Mouse (Mus musculus) midbrain, embryonic 13.5 days (tissue): ENCODE results near the gene Myod1. TPM values are rescaled to one million over a fixed set of nuclear protein-coding genes. Genes with fewer than 3 reads are reported as not detected.

Experiments used
- ATAC-seq: fragments of 200-750 bp; cut with Nextera tagmentation; 2 replicates; pipeline ENCODE4 v1.8.0; 2017; ENCODE audit warnings: mild to moderate bottlenecking, moderate TSS enrichment, moderate library complexity
- H3K27ac ChIP-seq: fragments of 300-500 bp; sonication (generic); 2 replicates; pipeline ENCODE4 v1.5.1; 2015; ENCODE audit warnings: inconsistent platforms, mild to moderate bottlenecking, moderate library complexity
- H3K27me3 ChIP-seq: fragments of 300-500 bp; sonication (generic); 2 replicates; pipeline ENCODE4 v1.6.1; 2015; ENCODE audit warnings: mild to moderate bottlenecking, inconsistent platforms
- H3K36me3 ChIP-seq: fragments of 300-500 bp; sonication (generic); 2 replicates; pipeline ENCODE4 v1.6.1; 2015; ENCODE audit warnings: mild to moderate bottlenecking, inconsistent platforms
- H3K4me1 ChIP-seq: fragments of 300-500 bp; sonication (generic); replicated peaks from 2 replicates; pipeline ENCODE4 v1.6.1; 2015; ENCODE audit warnings: inconsistent platforms
- H3K4me2 ChIP-seq: fragments of 300-500 bp; sonication (generic); replicated peaks from 2 replicates; pipeline ENCODE4 v1.6.1; 2015; ENCODE audit warnings: moderate library complexity, mild to moderate bottlenecking, inconsistent platforms
- H3K4me3 ChIP-seq: fragments of 300-500 bp; sonication (generic); replicated peaks from 2 replicates; pipeline ENCODE4 v1.5.1; 2015; ENCODE audit warnings: mild to moderate bottlenecking, inconsistent platforms
- H3K9ac ChIP-seq: fragments of 300-500 bp; sonication (generic); replicated peaks from 2 replicates; pipeline ENCODE4 v1.6.1; 2015; ENCODE audit warnings: mild to moderate bottlenecking, inconsistent platforms
- H3K9me3 ChIP-seq: fragments of 300-500 bp; sonication (generic); 2 replicates; pipeline ENCODE4 v1.6.1; 2016; ENCODE audit warnings: mild to moderate bottlenecking, inconsistent platforms
- WGBS: fragments of 180-500 bp; shearing (Covaris S2); methylation state at CpG from one replicate; pipeline ENCODE4 v1.1.7; 2015; 5-methylcytosine and 5-hydroxymethylcytosine counted together
- polyA plus RNA-seq: library from polyadenylated mRNA; unstranded; fragments of >200 nt; fragmentation: Nextera tagmentation; extraction: Ambion mirVana; gene quantifications from 2 replicates; pipeline ENCODE4 v1.2.1, GENCODE M21; 2015

Myod1 gene
- polyA plus RNA-seq, 1 experiment from 2014 or later: not detected

GRCm38 (mm10) chr7:46361776-46362175, 14.5 kb upstream of the Myod1 start:
- H3K9me3 ChIP-seq: no peaks in the 10 kb centered on the region
- H3K9ac ChIP-seq: no peak overlapping the region
- H3K4me1 ChIP-seq: no peaks in the 10 kb centered on the region
- no peak overlapping the region for H3K27ac ChIP-seq
- H3K4me2 ChIP-seq: no peak overlapping the region
- no peak overlapping the region for H3K4me3 ChIP-seq
- no peaks in the 10 kb centered on the region for H3K36me3 ChIP-seq
- no peaks in the 10 kb centered on the region; the same call in 1 of the 2 replicates for H3K27me3 ChIP-seq
- ATAC-seq: no peak

GRCm38 (mm10) chr7:46364154-46364553, 12.1 kb upstream of the Myod1 start:
- WGBS: 51% methylated on average over 5 of the region's 5 CpGs
- no peaks in the 10 kb centered on the region for H3K36me3 ChIP-seq
- H3K4me1 ChIP-seq: no peaks in the 10 kb centered on the region
- H3K4me2 ChIP-seq: no peak overlapping the region
- no peak overlapping the region for H3K9ac ChIP-seq
- no peak for ATAC-seq
- no peak overlapping the region for H3K27ac ChIP-seq
- no peak overlapping the region for H3K4me3 ChIP-seq
- no peaks in the 10 kb centered on the region; the same call in 1 of the 2 replicates for H3K27me3 ChIP-seq
- H3K9me3 ChIP-seq: no peaks in the 10 kb centered on the region

GRCm38 (mm10) chr7:46365810-46366209, 10.5 kb upstream of the Myod1 start:
- no peak overlapping the region for H3K9ac ChIP-seq
- no peaks in the 10 kb centered on the region; the same call in 1 of the 2 replicates for H3K27me3 ChIP-seq
- H3K36me3 ChIP-seq: no peaks in the 10 kb centered on the region
- no peaks in the 10 kb centered on the region for H3K9me3 ChIP-seq
- no peak overlapping the region for H3K4me2 ChIP-seq
- 88% methylated on average over 1 of the region's 1 CpGs for WGBS
- no peak for ATAC-seq
- H3K4me3 ChIP-seq: no peak overlapping the region
- H3K27ac ChIP-seq: no peak overlapping the region
- no peaks in the 10 kb centered on the region for H3K4me1 ChIP-seq

GRCm38 (mm10) chr7:46371104-46371503, 5.2 kb upstream of the Myod1 start:
- ATAC-seq: no peak
- no peak overlapping the region for H3K4me2 ChIP-seq

GRCm38 (mm10) chr7:46377008-46377346, 703 bp downstream of the Myod1 start:
- no peak overlapping the region for H3K9ac ChIP-seq
- peak; percentile 59 for ATAC-seq
- no peaks in the 10 kb centered on the region for H3K36me3 ChIP-seq
- H3K9me3 ChIP-seq: no peaks in the 10 kb centered on the region
- H3K4me2 ChIP-seq: peak overlapping the region; percentile 50
- H3K4me3 ChIP-seq: peak overlapping the region; percentile 26
- H3K27ac ChIP-seq: no peak overlapping the region
- H3K4me1 ChIP-seq: peaks cover 26% of the 10 kb centered on the region
- under 1% methylated on average over 33 of the region's 33 CpGs for WGBS
- peaks cover 76% of the 10 kb centered on the region for H3K27me3 ChIP-seq

More at GRCm38 (mm10) chr7:46371104-46371503, 5.2 kb upstream of the Myod1 start:
- 78% methylated on average over 4 of the region's 4 CpGs for WGBS
- Histone ChIP-seq H3K4me3 (no peak overlapping the region), H3K27ac (no peak overlapping the region), H3K4me1 (peaks cover 1% of the 10 kb centered on the region), H3K36me3 (no peaks in the 10 kb centered on the region), H3K9ac (no peak overlapping the region), H3K9me3 (no peaks in the 10 kb centered on the region), H3K27me3 (peaks cover 31% of the 10 kb centered on the region)

GRCm38 (mm10) chr7:46378123-46378522, 1.8 kb downstream of the Myod1 start:
- H3K4me2 ChIP-seq: peak overlapping the region; percentile 50
- H3K9me3 ChIP-seq: no peaks in the 10 kb centered on the region
- no peaks in the 10 kb centered on the region for H3K36me3 ChIP-seq
- no peak overlapping the region for H3K27ac ChIP-seq
- H3K27me3 ChIP-seq: peaks cover 71% of the 10 kb centered on the region
- H3K4me3 ChIP-seq: peak overlapping the region; percentile 26
- 0 out of 2 replicates have a peak overlapping the region, but pooled peaks have one; percentile 25 for H3K9ac ChIP-seq
- no peak for ATAC-seq
- WGBS: 2% methylated on average over 22 of the region's 22 CpGs
- peaks cover 26% of the 10 kb centered on the region for H3K4me1 ChIP-seq

GRCm38 (mm10) chr7:46378983-46379382, 2.7 kb downstream of the Myod1 start:
- H3K4me2 ChIP-seq: no peak overlapping the region
- peaks cover 26% of the 10 kb centered on the region for H3K4me1 ChIP-seq
- WGBS: 9% methylated on average over 16 of the region's 16 CpGs
- no peak overlapping the region for H3K9ac ChIP-seq
- no peak for ATAC-seq
- no peaks in the 10 kb centered on the region for H3K9me3 ChIP-seq
- no peak overlapping the region for H3K4me3 ChIP-seq
- peaks cover 66% of the 10 kb centered on the region for H3K27me3 ChIP-seq
- H3K36me3 ChIP-seq: no peaks in the 10 kb centered on the region
- no peak overlapping the region for H3K27ac ChIP-seq

- Histone ChIP-seq H3K9me3 (no peaks in the 10 kb centered on the region), H3K4me1 (peaks cover 26% of the 10 kb centered on the region), H3K27ac (no peak overlapping the region), H3K36me3 (no peaks in the 10 kb centered on the region), H3K27me3 (peaks cover 49% of the 10 kb centered on the region), H3K4me2 (no peak overlapping the region), H3K4me3 (no peak overlapping the region), H3K9ac (no peak overlapping the region)
- WGBS: 64% methylated on average over 9 of the region's 9 CpGs
- ATAC-seq: no peak
These were observed 4.4 kb downstream of the Myod1 start for GRCm38 (mm10) chr7:46380625-46381024.

- Histone ChIP-seq H3K27me3 (peaks cover 9% of the 10 kb centered on the region), H3K9ac (no peak overlapping the region), H3K4me2 (no peak overlapping the region), H3K36me3 (no peaks in the 10 kb centered on the region), H3K4me3 (no peak overlapping the region), H3K27ac (no peak overlapping the region), H3K9me3 (no peaks in the 10 kb centered on the region), H3K4me1 (no peaks in the 10 kb centered on the region)
- no peak for ATAC-seq
- 89% methylated on average over 3 of the region's 3 CpGs for WGBS
These were observed 11.2 kb downstream of the Myod1 start for GRCm38 (mm10) chr7:46387430-46387829.

- 85% methylated on average over 10 of the region's 10 CpGs for WGBS
These were observed 13.3 kb downstream of the Myod1 start for GRCm38 (mm10) chr7:46389456-46390085.

GRCm38 (mm10) chr7:46390226-46390625, 14.0 kb downstream of the Myod1 start:
- no peak overlapping the region for H3K9ac ChIP-seq
- H3K27me3 ChIP-seq: peaks cover 27% of the 10 kb centered on the region
- no peak overlapping the region for H3K27ac ChIP-seq
- H3K4me3 ChIP-seq: no peak overlapping the region
- ATAC-seq: no peak
- H3K4me1 ChIP-seq: peaks cover 5% of the 10 kb centered on the region; the same call in 1 of the 2 replicates
- H3K36me3 ChIP-seq: no peaks in the 10 kb centered on the region
- H3K9me3 ChIP-seq: no peaks in the 10 kb centered on the region
- WGBS: 62% methylated on average over 4 of the region's 4 CpGs
- H3K4me2 ChIP-seq: no peak overlapping the region

More at GRCm38 (mm10) chr7:46389456-46390085, 13.3 kb downstream of the Myod1 start:
- Histone ChIP-seq H3K4me1 (peaks cover 3% of the 10 kb centered on the region; the same call in 1 of the 2 replicates), H3K9me3 (no peaks in the 10 kb centered on the region), H3K9ac (no peak overlapping the region), H3K4me3 (no peak overlapping the region), H3K4me2 (no peak overlapping the region), H3K27me3 (peaks cover 20% of the 10 kb centered on the region), H3K27ac (no peak overlapping the region), H3K36me3 (no peaks in the 10 kb centered on the region)
- ATAC-seq: no peak

- H3K4me1 ChIP-seq: peaks cover 13% of the 10 kb centered on the region
- H3K4me2 ChIP-seq: no peak overlapping the region
- H3K4me3 ChIP-seq: no peak overlapping the region
- no peak overlapping the region for H3K9ac ChIP-seq
- H3K27me3 ChIP-seq: peaks cover 33% of the 10 kb centered on the region
- H3K27ac ChIP-seq: no peak overlapping the region
- H3K36me3 ChIP-seq: no peaks in the 10 kb centered on the region
- no peak for ATAC-seq
- WGBS: 79% methylated on average over 5 of the region's 5 CpGs
- no peaks in the 10 kb centered on the region for H3K9me3 ChIP-seq
These were observed 15.4 kb downstream of the Myod1 start for GRCm38 (mm10) chr7:46391701-46392100.

GRCm38 (mm10) chr7:46393116-46393515, 16.8 kb downstream of the Myod1 start:
- Histone ChIP-seq H3K9me3 (no peaks in the 10 kb centered on the region), H3K4me3 (no peak overlapping the region), H3K36me3 (no peaks in the 10 kb centered on the region), H3K4me1 (peaks cover 24% of the 10 kb centered on the region), H3K4me2 (no peak overlapping the region), H3K9ac (no peak overlapping the region), H3K27ac (no peak overlapping the region), H3K27me3 (peaks cover 43% of the 10 kb centered on the region)
- 0% methylated on average over 2 of the region's 2 CpGs for WGBS
- ATAC-seq: peak; percentile 31
